Mouse (Mus musculus) bone marrow, adult 2 months (tissue): ENCODE data around the gene Dhx37.

Experiments used
- CTCF ChIP-seq: fragments of 200-500 bp; IDR thresholded peaks from 2 replicates; pipeline ENCODE4 v1.5.1; 2011; ENCODE audit warnings: low read length, control low read depth; ENCODE audit not compliant: control insufficient read depth, insufficient read depth
- POLR2A ChIP-seq: fragments of 200-500 bp; IDR thresholded peaks from 2 replicates; pipeline ENCODE4 v1.6.1; 2011; ENCODE audit warnings: low read depth, mild to moderate bottlenecking, control low read depth, low read length, borderline replicate concordance; ENCODE audit not compliant: control insufficient read depth

GRCm38 (mm10) chr5:125475601-125476285 lies 41.8 kb upstream of the Dhx37 start, which contains the start of gene Aacs:
- TF ChIP-seq CTCF (0 out of 2 replicates have a peak, but pooled peaks have one; percentile 10), POLR2A (peak; percentile 98)
